Mouse (Mus musculus) frontal cortex, postnatal 10 days (tissue): ENCODE measurements at regions not wholly inside any gene's neighbourhood (a gene's known extent, or its start where the extent isn't known, plus 50 kb on each side); places are given as distances from the start of the nearest gene placed in this dataset.

Experiments used
- DNase-seq, 2 experiments: peaks; one replicate each; pipeline ENCODE4 v3.0.0; 2022; ENCODE audit warnings: low spot score in 2 of 2, mixed read lengths in 1 of 2

DNA sequence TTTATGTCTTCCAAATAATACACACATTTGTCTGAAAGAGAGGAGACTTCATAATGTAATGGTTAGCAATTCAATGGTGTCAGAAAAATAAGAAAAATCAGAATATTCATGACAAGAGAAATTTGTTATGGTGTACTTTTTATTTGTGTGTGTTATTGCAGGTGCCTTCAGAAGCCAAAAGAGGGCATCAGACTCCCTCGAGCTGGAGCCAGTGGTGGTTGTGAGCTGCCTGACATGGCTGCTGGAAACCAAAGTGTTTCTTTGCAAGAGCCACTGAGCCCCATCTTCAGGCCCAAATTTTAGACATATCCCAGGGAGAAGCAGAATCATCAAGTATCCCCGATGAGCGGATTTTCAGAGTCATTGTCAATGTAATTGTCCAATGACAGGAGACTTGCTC, 81.9 kb downstream of the Tm2d3 start:
- DNase-seq: no peak

DNA sequence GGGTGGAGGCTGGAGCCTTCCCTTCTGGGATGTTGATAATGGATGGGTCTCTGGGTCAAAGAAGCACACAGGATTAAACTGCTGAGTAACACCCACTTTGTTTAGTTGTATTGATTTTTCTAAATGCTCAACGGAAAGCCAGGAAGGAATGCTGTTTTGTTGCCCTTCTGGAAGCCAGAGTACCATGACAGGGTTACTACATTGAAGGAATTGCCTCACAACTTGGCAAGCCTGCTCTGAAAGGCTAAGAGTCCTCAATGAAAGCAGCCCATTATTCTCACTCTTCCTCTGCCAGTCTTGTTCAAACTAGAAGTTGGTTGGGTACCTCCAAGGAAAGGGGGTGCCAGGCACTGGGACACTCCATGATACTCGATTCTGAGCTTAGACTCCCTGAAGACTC, 83.0 kb downstream of the Tm2d3 start:
- no peak for DNase-seq

DNA sequence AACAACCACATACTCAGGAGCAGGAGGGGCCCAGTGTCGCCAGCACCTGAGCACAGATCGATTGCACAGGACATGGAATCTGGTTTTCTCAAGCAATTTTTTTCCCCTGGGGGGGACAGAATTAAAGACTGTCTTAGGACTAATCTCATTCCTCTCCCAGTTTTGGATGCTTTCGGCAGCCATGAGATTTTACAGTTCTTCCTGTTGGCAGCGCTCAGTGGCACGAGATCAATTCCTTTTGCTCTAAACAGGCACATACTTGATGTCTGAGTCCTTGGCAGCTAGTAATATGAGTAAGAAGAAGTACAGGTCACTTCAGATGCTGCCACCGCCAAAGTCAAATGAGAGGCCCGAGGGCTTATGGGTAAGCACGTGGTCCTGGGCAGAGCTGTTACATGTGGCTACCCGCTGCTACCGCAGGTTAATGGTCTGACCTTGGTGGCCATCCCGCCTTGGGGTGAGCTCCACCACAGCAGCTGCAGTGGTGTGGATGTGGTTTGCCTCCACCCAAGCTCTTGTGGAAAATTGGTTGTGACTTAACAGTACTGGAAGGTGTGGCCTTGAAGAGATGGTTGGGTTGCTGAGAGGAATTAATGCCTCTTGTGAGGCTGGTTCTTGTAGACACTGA, 83.5 kb downstream of the Tm2d3 start:
- DNase-seq: no peak

DNA sequence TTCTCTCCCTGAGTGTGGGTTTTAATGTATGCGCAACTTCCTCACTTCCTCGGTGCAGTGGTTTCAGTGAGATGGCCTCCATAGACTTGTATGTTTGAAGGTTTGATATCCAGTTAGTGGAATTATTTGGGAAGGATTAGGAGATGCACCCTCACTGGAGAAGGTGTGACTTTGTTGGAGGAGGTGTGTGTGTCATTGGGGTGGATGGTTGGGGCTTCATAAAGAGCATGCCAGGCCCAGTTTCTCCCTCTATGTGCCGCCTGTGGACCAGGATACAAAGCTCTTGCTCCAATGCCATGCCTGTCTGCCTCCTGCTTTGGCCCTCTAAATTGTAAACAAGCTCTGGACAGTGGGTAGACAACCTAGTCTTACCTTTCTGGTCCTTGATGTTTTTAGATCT, 84.0 kb downstream of the Tm2d3 start:
- no peak for DNase-seq

DNA sequence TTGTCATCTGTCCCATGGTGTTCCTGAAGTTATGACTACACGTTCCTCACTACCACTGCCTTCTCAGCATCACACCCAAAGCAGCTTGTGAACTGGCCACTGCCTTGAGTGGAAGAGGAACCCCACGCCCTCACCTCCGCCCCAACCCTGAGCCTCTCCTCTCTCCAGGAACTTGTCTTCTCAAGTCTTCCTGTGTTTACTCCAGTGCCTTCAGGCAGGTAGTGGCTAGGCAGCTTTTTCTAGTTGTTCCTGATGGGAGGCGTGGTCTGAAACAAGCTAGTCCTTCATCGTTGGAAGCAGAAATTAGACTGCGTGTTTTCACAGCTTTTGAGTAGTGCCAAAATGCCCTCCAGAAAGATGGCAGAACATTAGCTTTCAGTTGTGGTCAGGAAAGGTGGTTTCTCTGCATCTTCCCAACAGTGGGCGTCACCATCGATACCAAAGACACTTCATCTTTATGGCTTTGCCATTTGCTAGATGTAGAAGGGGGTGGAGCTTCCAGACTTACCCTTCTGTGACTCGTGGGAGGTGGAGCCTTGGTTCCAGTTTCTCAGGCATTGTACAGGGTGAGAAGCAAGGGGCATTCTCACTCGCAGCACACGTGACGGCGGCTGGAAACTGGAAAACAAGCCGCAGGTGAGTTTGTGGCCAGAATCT, 81.7 kb upstream of the Pcsk6 start:
- DNase-seq: no peak

DNA sequence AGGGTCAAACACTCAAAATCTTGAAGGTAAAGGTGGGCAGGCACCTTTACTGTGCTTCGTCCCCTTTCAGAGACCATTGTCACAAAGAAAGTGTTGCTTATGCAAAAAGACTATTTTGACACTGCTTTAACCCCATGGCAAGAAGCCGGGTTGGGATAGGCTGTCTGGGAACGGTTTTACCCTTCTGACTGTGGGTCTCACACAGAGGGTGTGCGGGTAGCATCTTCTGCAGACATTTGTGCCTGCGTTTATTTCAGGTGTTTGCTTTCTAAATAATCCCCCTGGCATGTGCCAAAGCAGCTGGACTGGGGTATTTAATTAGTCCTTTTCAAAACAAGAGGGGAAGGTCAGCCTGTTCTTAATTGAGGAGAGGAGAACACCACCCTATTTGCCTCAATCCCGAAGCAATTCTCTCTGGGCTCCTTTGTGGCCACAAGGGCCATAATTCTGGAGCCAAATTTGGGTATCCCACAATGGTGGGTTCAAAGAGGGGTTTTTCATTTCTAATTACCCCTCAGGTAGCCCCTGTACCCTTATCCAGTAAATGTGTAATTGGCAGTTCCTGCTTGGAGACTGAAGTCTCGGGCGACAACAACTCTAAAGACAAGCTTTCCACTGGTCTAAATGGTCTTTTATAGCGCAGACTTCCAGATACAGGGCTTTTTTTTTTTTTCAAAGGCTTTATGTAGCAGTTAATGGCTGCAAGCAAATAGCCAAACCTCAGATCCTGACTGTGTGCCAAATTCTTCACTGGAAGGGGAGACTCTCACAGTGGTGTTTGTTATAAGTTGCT, 80.8 kb upstream of the Pcsk6 start:
- no peak for DNase-seq

DNA sequence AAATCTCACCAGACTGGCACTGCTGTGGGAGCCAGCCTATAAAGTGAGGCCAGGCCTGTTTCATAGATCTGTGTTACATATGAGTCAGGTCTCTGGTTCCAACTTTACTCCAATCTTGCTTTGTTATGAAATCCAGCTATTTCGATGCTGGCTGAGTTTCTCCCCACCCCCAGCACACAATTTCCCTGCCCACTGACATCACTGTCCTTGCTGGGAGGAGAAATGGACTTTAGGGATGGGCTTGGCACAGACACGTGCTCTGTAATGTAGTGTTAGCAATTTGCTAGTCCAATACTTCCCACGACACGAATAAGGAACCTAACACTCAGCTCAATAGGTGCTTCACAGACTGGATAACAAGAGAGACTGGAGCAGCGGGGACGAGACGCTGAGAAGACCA, 79.5 kb upstream of the Pcsk6 start:
- DNase-seq: no peak

DNA sequence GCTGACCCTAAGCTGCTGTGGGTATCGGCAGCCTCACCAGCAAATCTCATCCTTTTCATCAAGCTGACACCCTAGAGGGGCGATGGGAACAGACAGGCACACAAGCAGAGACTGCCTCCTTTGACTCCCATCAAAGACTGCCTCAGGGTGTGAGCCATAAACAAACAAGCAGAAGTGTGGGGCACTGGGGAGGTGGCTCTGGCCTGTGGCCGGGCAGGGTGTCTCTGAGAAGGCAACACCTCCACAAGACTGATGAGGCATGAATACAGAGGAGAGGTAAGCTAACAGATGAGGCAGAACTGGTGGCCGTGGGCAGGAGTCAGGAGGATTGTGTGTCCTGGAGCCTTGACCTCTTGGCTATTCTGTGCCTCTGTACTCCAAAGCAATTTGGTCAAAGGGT, 77.8 kb upstream of the Pcsk6 start:
- no peak for DNase-seq

DNA sequence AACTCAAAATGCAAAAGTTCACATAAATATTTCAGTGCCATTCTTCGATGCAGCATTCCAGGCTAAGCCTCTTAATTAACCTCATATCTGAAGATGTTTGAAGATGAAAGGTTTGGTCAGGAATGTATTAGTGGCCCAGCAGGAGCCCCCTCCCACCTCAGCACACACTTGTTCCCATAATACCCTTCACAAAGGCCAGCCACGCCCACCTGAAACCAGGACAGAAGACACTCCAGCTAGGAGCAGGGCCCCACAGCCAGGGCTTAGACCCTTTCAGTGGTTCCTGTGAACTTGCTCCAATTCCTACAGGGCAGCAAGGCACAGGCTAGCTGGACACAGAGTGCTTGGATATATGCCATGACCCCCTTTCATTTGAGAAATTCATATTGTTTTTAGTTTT, 74.6 kb upstream of the Pcsk6 start:
- DNase-seq: peak in 1 of 2 experiments; percentile 17

DNA sequence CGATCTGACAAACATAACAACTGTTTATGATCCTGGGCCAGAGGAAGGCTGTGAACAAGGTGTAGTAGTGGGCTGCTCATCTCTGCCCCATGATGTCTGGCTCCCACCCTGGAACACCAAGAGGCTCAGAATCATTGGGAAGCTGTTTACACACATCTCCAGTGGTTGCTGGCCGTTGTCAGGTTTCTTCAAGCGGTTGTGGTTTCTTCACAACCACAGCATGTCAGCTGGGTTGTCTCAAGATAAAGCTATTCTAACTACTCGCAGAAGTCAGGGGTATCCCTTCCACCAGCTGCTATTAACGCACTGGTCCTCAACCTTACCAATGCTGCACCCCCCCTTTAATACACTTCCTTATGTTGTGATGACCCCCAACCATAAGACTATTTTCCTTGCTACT, 73.7 kb upstream of the Pcsk6 start:
- no peak for DNase-seq

DNA sequence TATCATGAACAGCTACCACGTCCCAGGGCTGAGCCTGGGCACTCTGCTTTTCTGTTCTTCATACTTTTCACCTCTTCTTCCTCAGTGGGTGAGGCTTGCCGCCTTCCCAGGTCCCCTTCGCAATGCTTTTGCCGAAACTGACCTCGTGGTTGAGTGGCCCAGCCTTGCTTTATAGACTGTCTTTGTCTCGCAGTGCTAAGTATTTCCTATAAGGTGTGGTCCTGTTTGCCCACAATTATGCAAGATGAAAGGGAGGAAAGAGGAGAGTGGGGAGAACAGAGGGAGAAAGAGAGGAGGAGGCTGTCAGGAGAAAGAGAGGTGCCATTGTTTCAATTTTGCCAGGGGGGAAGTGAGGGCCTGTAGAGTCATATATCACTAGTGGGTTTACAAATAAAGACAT, 71.3 kb upstream of the Pcsk6 start:
- DNase-seq: no peak

DNA sequence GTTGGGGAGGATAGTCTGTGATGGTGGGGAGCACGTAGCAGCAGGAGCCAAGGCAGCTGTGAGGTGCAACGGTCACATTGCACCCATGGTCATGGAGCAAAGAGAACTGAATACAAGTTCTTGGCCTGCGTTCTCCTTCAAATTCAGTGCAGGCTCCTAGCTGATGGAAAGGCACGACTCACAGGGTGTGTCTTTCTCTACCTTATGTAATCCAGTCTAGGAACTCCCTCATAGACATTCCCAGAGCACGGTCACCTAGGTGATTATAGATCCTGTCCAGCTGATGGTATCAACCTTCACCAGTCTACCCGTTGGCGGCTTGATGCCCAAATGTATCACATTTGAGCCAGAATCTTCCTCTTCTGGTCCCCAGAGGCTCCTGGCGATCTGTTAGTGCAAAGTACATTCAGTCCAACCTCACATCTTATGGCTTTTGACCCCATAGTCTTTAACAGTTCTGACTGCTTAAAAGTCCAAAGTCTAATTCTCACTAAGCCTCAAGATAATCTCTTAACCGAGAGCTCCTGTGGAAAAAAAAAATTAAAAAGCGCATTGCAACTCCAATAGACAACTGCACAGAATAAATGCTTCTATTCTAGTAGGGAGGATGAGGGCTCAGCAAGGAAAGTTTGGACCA, 69.2 kb upstream of the Pcsk6 start:
- no peak for DNase-seq

DNA sequence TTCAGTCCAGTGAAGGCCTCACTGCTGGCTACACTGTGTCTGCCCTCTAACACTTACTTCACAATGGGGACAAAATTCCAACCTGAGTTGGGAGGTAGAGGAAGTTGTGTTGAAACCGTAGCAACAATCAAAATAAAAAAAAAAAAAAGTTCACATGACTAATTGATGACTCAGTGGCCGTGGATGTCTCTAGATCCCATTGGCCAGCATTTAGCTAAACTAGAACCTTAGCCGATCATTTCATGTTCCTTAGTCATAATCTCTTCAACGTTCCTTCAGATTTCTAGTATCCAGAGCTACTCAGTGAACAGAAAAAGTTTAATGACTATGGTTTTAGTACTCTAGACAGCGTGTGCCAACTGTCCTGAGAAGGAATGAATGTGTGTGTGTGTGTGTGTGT, 59.2 kb upstream of the Pcsk6 start:
- no peak for DNase-seq

DNA sequence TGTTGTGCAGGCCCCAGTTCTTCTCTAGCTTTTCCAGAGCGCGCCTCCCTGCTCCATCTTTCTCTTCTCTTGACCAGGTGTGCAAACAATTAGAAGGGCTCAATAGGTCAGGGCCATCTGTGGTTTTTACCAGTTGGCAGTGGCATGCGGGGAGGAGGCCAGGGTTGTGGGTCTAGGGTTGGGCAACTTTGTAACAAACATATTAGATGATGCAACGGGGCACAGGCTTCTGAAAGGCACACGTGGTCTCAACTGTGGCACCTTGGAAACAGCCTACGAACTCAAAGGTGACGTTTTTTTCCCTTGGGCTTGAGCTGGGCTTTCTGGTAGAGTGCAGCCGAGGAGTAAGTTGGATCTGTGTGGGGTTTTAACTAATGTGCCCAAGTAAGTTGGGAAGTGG, 58.7 kb upstream of the Pcsk6 start:
- DNase-seq: no peak

DNA sequence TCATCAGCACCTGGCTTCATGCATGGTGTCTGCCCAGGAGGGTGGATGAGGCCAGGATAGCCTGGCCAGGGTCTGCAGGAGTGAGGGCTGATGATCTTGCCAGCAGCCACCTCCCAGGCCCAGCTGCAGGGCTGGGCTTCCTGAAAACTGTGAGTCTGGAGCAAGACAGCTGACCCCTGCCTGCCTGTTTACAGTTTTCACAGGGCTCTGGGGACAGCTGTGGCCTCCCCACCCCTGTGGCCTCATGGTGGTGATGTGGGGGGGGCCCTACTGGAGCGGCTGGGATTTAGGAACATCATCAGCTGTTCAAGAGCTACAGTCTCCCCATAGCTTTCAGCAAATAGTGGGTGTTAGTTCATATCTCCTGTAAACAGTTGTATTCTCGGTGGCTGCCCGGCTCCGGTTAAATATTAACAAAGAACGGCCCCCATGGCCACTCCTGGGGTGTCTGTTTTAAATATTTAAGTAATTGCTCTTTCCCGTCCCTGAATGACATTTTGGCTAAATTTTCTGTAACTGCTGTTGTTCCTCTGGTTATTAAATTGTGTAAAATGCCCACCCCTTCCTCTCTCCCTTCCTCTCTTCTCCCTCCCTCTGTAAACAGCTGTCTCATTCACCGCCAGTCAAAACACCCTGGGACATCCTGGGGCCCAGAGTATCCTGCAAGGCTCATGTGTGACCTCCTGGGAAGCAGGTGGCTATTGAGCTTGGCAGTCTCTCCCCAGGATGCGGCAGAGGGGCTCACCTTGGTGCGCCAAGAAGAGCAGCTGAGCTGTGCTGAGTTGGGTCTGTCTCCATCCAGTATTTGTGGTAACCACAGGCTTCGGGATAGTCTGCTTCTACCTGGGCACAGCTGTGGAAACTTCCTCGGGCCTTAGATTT, 57.9 kb upstream of the Pcsk6 start:
- DNase-seq: no peak
